Mouse (Mus musculus): ENCODE results near the gene Arf3.

DNA sequence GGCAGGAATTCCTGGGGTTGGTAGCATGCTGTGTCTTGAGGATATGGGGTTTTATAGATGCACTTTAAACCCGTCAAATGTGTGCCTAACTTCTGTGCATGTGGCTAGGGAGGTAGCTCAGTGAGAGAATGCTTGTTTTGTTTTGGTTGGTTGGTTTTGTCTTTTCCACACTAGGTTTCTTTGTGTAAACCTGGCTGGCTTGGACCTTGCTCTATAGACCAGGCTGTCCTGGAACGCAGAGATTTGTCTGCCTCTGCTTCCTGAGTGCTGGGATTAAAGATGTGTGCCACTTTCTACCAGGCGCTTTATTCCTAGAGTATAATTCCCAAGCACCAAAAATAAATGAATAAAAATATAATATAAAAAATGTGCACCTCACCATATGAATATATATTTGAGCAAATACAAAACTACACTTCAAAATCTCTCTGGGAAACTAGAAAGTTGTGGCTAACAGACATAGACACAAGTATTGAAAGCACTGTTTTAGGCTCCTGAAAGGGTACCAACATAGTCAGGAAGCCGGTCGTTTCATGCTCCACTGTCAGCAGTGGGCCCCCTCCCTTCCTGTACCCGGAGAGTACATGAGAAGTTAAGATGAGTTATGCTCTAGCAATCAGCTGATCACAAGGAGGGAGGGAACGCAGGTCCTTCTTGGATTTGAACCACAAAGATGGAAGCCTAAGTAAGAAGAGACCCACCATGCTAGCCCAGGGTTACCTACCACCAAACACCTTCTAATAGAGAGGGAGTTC, 33.0 kb downstream of the Arf3 start:
- TF ChIP-seq CTCF (IDR thresholded peaks at IDR 0.05; ENCODE audit: low read depth, low read length) (no peak), POLR2A (IDR thresholded peaks at IDR 0.05; ENCODE audit: extremely low read depth, insufficient read depth, low read length) (no peak)

Data from liver, adult 2 months (tissue).